Mouse (Mus musculus): Measurements from ENCODE around the gene M1ap. TPM values are rescaled to one million over a fixed set of nuclear protein-coding genes. Genes with fewer than 3 reads are reported as not detected.
A peak's percentile ranks its signal among the peaks of the same experiment; 100 is the strongest.

M1ap gene
- total RNA-seq, 2 experiments from 2014 or later = not detected

DNA sequence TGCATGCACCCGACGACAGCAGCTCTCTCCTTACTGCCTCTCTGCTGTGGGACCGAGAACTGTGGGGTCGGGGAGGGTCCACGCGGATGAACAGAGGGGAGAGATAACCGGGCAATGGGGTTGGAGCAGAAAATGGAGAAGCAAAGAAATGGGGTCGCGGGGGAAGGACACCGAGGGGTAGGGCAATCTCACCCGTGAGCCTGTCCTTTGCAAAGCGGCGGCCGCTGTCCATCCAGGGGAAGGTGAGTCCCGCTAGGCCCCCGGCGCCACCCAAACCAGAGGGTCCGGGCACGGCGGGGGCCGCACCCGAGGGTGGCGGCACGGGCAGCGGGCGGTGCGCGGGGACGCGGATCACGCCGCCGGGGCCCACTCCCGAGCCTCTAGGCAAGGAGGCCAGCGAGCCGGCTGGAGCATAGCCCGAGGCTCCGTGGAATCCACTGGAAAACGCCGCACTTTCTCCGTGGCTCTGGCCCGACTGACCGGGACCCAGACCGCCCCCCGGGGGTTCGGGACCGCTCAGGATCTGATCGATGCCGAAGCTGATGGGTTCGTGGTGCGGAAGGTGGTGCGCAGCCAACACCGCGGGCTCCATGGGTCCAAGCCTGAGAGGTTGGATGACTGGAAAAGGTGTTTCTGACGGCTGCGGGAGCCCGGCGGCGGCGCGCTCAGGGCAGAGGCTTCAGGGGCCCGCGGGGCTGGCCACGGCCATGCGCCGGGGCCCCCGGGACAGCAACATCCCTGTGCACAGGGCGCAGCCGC is 123.0 kb downstream of the M1ap start:
- no peak for DNase-seq (ENCODE audit: low spot score in 2 of 2)

DNA sequence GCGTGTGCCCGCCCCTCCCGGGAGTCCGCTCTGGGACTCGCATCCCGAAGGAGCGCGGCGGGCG is 123.4 kb downstream of the M1ap start, which contains the start of gene Tlx2:
Gene Tlx2, minus strand, starts transcription at position 47 of the 64 bp plus-strand sequence.
- no peak for DNase-seq (ENCODE audit: low spot score in 2 of 2)

DNA sequence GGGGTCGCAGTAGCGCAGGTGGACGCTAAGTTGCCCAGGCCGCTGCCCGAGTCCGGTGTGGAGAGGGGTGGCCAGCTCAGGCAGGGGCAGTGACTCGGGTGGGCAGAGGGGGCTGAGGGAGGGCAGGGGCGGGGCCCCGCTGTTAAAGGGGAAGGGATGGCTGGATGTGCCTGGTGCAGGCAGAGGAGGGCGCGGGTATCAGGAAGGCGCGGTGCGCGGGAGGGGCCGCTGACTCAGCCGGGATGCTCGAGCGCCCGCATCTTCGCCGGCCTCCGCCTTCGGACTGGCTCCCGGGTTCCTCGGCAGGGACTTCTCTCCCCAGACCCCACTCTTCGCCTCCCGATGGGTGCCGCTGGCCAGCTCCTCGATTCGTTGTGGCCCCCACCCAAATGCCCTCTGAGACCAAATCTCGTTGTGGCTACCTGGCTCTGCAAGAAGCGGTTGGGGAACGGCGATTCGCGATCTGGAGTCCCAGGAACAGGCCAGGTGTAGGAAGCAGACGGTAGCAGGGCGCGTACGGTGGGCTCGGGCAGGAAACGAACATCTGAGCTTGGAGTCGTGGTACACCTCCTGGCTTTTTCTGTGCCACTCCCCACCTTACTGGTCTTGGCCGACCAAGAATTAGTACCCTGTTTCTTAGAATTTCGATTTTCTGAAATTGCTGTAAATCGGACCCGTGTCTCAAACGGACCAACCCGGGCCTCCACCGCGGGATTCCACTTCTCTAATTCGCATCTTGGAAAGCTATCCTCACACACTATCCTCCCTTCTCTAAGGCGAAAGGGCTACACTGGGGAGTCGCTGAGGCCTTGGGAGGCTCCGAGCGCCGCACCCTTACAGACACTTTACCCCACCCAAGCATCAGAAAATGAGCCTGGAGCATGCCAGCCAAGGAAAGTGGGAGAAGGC is 123.9 kb downstream of the M1ap start:
- no peak for DNase-seq (ENCODE audit: low spot score in 2 of 2)

GRCm38 (mm10) chr6:83071220-83071619 is 124.5 kb downstream of the M1ap start:
- DNase-seq (ENCODE audit: low spot score in 2 of 2) = no peak

- DNase-seq (ENCODE audit: low spot score in 2 of 2) = no peak
These were observed 128.3 kb downstream of the M1ap start for GRCm38 (mm10) chr6:83074979-83075378.

- DNase-seq (ENCODE audit: low spot score in 2 of 2) = peak; percentile 23 to 42
These were observed 131.1 kb downstream of the M1ap start, which contains the start of gene Pcgf1 for GRCm38 (mm10) chr6:83077630-83078323. Gene Pcgf1, plus strand, starts transcription at chr6:83077869.

DNA sequence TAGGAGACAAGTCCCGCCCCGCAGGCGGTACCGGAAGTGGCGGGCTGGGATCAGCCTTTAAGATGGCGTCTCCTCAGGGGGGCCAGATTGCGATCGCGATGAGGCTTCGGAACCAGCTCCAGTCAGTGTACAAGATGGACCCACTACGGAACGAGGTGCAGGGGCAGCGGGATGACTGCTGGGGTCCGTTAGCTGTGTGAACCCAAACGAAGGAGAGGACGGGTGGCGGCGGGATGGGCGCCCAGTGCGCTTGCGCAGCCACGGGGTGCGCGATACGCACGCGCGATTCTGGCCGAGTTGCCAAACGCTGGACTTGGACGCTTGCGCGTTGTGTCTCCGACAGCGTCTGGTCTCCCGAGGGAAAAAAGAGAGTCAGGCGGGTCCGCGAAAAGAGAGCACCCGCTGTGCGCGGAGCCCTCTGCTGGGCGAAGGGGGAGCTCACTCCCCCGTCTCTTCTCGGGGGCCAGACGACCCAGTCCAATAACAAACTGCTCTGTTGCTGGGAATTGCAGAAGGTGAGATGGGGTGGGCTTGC is 131.7 kb downstream of the M1ap start:
- peak; percentile 100 for DNase-seq (ENCODE audit: low spot score in 2 of 2)

Small RNAs within 50 kb of the gene (microRNA-seq; reads per million reads assigned to microRNA genes)
- 0 to 0.21 reads per million in 2 experiments for gene Mir7040

Other genes starting within 250 kb of the M1ap start
- 10 to 100 TPM; 34.5 to 36.1 TPM for gene Pole4, start 241.5 kb upstream of the M1ap start, total RNA-seq (2021)
- gene Hk2, start 172.4 kb upstream of the M1ap start, total RNA-seq (2021) = 1 to 10 TPM; 2.5 to 4.4 TPM
- 10 to 100 TPM; 37.8 to 41.2 TPM for gene Sema4f, start 7.1 kb upstream of the M1ap start, total RNA-seq (2021)
- gene Dok1, start 86.6 kb downstream of the M1ap start, total RNA-seq (2021) = 1 to 10 TPM; 1.8 to 2.7 TPM
- 1 to 10 TPM; 2.0 to 2.2 TPM for gene Loxl3, start 87.3 kb downstream of the M1ap start, total RNA-seq (2021)
- gene Aup1, start 107.6 kb downstream of the M1ap start, total RNA-seq (2021) = 100 to 1,000 TPM; 114 to 121 TPM
- gene Htra2, start 108.4 kb downstream of the M1ap start, total RNA-seq (2021) = 10 to 100 TPM; 37.7 to 46.2 TPM
- gene Dqx1, start 110.9 kb downstream of the M1ap start, total RNA-seq (2021) = under 1 TPM; 0.56 to 0.93 TPM
- not detected for gene Tlx2, start 123.4 kb downstream of the M1ap start, total RNA-seq (2021)
- gene Pcgf1, start 131.0 kb downstream of the M1ap start, total RNA-seq (2021) = 10 to 100 TPM; 27.0 to 30.3 TPM
- not detected for gene Lbx2, start 139.5 kb downstream of the M1ap start, total RNA-seq (2021)
- gene Ccdc142, start 154.7 kb downstream of the M1ap start, total RNA-seq (2021) = 1 to 10 TPM; 3.7 to 6.2 TPM
- 1 to 10 TPM; 5.0 to 5.4 TPM for gene Gm42688, start 154.7 kb downstream of the M1ap start, total RNA-seq (2021)
- 10 to 100 TPM; 54.5 to 59.6 TPM for gene Mrpl53, start 162.1 kb downstream of the M1ap start, total RNA-seq (2021)
- gene Mogs, start 168.6 kb downstream of the M1ap start, total RNA-seq (2021) = 10 to 100 TPM; 29.6 to 31.8 TPM
- 10 to 100 TPM; 37.2 to 40.2 TPM for gene Wbp1, start 174.7 kb downstream of the M1ap start, total RNA-seq (2021)
- gene Ino80b, start 178.5 kb downstream of the M1ap start, total RNA-seq (2021) = 10 to 100 TPM; 23.1 to 26.3 TPM
- gene Rtkn, start 188.6 kb downstream of the M1ap start, total RNA-seq (2021) = 10 to 100 TPM; 88.3 to 88.8 TPM
- gene Wdr54, start 209.5 kb downstream of the M1ap start, total RNA-seq (2021) = 10 to 100 TPM; 33.0 to 33.3 TPM
- 10 to 100 TPM; 33.9 to 35.7 TPM for gene 1700003E16Rik, start 209.5 kb downstream of the M1ap start, total RNA-seq (2021)
- 100 to 1,000 TPM; 369 to 374 TPM for gene Dctn1, start 219.0 kb downstream of the M1ap start, total RNA-seq (2021)